Mouse (Mus musculus): ENCODE measurements around the gene D630039A03Rik.

Gene D630039A03Rik

DNA sequence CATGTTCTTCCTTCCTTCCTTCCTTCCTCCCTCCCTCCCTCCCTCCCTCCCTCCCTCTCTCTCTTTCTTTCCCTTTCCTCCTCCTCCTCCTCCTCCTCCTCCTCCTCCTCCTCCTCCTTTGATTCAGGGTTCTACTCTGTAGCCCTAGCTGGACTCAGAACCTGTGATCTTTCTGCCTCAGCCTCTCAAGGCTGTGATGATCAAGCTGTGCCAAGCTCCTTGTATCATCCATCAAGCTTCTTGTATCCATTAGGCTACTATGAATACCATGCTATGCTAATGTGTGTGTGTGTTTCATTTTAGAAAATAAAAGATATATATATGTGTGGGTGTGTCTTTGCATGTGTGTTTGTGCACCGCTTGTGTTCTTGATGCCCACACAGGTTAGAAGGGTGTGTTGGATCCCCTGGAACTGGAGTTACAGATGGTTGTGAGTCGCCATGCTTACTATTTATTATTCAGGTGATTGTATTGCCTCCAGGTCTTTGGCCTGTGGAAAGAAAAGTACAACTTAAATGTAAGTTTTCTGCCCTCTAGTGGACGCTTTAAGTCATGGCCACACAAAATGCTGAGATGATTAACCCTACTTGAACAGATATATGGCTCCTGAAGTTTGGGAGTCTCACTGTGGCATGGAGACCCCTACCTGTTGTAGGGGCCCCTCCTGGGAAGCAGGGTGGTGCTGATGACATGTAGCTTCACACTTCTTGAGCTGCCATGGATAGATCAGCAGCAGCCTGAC lies 11.5 kb upstream of the D630039A03Rik start:
- no peak for DNase-seq (ENCODE audit: low spot score in 2 of 2)

DNA sequence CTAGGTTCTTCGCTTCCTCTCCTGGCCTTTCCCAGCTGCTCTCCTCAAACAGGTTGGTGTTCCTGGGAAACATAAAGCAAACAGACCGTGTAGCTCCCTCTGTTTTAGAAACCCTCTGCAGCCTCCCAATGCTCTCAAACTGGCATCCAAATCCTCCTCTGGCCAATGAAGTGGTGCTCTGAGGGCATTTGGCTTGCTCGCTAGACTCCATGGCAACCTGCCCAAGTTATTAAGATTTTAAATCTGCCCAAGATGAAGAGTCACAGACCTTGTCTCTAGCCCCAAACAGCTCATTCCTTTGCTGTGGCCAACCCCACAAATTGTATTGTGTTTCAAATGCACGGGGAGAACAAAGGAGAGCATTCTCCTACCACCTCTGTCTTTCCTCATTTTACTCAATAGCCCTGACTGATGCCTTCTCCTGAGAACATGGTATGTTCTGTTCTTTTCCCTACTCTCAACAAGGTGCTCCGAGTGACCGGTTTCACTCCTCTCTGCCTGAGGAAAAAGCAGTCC lies 8.5 kb upstream of the D630039A03Rik start:
- no peak for DNase-seq (ENCODE audit: low spot score in 2 of 2)

DNA sequence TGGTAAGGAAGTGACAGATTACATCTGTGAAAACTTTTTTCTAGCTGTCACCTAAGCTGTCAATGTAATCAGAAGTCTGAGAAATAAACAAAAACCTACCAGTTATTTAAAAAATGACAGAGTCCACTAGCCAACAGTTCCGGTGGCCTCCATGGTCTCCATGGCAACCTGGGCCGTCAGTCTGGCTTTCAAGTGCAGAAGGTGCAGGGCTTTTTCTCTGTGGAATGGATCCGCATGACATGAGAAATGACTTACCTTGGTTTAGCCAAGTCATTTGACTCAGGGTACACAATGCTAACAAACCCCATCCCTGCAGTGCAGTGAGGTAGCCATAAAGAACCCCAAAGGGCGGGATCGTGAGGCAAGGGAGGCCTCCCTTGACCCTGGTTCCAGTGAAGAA lies 6.1 kb upstream of the D630039A03Rik start:
- no peak for DNase-seq (ENCODE audit: low spot score in 2 of 2)

DNA sequence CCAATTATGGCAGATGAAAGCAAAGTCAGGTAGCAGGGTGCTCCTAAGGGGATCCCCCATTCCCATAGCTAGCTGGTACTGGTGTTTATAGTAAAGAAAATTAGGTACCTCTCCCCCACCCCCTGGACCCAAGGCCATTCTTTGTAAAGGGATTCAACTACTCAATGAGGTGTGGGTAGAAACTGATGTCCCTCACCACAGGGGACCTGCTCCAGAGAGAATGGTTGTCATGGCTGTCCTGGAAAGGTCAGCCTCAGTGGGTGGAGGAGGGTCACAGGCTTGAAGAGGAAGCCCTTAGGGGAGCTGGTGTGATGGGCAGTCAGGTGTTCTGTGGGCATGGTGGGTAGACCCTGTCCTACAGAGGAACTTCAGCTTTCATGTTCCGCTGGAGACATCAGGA lies 4.4 kb upstream of the D630039A03Rik start:
- no peak for DNase-seq (ENCODE audit: low spot score in 2 of 2)

DNA sequence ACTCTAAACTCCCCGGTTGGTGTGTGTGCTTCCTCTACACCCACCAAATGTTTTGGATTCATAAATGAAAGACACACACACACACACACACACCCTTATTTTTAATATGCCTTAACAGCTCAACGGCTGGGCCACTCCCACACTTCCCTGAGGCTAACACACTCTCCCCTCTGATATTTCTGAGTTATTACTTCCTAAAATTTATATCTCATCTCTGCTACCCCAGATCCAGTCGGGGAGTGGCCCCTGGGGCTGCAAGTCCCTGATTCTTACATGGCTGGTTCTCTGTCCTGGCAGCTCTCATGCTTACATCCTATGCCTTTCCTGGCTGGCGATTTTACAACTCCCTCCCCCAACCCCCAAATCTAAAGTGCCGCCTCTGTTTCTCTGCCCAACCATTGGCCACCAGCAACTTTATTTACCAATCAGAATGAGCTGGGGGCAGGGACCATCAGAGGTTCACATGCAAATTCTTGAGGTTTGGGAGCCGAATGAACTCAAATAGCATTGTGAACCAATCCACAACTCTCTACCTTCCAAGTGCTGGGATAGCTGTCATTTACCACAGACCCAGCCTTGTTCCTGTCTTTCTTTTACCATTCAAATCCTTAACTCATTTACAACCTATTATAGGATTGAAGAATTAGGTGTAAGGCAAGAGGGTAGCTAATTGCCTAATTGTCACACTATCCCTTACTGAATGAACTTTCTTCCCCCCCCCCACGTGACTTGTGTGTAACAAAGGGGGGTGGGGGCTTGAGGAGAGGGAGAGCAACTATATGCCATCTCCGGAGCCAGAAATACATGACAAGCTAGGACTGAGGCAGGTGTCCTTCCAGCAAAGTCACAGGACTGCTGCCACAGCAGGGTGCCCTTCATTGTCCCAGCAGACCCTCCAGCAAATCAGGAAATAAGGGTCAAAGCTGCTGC lies 3.7 kb upstream of the D630039A03Rik start:
- no peak for DNase-seq (ENCODE audit: low spot score in 2 of 2)

DNA sequence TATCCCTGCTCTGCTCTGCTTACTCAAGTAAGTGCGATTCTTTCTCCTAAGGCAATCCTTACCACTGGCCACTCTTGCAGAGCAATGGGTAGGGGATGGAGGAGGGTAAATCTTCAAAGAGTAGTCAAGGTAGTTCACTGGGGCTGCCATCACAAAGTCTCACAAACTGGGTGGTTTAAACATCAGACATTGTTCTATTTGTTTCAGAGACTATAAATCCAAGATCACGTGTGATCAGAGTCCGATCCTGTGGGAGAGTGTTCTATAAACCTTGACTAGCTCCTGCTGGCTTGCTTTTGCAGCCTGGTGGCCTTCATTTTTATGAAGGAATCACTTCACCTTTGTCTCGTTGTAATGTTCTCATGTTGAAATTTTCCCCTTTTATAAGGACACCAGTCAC lies 614 bp upstream of the D630039A03Rik start:
- DNase-seq (ENCODE audit: low spot score in 2 of 2): no peak

DNA sequence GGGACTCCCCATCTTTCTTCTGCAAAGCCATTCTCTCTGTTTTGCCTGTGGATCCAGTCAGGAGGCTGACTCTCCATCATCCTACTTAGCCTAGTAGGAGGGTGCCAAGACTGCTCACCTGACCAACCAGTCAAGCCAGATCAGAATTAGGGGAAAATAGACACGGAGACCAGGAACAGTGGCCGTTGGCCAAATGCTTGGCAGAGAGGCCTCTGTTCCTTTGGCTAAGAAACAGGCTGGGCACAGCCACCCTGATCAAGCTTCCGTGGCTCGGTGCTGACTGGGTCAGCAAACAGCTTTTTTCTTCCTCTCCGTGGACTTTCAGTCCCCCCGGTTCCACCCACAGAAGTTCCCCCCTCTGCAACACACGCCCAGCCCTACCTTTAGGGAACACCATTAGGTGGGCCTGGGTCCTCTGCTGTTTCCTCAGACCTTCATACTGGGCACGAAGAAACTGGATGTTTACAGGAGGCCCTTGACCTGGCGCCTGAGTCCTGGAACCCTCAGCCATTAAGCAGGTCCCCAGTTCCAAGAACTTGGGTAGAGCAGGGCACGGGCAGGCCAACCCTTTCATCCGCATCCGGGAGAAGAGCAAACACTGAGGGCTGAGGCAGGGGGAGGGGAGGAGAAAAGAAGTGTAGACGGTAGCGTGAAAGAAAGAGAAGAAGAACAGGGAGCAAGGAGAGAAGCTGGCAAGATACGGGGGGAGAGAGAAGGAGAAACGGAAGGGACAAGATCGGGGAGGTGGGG lies 706 bp downstream of the D630039A03Rik start:
- DNase-seq (ENCODE audit: low spot score in 2 of 2): no peak

DNA sequence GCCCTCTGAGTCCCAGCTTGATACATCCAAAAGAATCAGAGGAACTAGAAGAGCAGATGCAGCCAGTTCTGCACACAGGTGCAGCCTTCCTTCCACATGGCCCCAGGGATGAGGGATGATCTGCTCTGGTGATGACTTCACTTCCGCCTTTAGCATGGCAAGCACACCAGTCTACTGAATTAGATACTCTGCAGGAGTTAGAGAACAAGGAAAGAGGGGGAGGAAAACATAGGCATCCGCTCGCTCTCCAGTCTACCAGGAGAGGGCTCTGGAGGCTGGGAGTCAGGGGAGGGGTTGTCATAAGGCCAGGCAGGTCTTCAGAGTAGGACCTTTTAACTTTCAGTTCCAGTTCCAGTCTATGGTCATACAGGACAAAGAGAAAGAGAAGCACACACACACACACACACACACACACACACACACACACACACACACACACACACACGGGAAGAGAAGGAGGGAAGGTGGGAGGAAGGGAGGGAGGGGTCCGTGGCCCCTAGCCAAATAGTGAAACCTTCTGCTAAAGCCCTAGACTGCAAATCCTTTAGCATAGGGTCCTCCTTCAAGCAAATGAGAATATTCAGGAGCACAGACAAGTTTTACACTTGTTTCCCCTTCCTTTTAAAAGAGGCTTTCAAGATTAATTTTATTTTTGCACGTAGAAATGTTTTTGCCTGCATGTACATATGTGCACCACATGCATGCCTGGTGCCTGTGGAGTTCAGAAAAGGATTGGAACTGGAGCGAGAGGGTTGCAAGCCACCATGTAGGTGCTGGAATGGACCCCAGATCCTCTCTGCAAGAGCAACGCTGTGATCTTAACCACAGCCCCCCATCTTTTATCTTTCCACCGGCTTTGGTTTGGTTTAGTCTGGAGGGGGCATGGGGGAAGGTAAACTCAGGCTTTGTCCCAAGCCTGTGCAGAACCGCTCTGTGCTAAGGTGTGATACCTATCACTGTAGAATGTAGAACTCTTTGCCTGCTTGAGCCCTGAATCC lies 1.6 kb downstream of the D630039A03Rik start:
- no peak for DNase-seq (ENCODE audit: low spot score in 2 of 2)

DNA sequence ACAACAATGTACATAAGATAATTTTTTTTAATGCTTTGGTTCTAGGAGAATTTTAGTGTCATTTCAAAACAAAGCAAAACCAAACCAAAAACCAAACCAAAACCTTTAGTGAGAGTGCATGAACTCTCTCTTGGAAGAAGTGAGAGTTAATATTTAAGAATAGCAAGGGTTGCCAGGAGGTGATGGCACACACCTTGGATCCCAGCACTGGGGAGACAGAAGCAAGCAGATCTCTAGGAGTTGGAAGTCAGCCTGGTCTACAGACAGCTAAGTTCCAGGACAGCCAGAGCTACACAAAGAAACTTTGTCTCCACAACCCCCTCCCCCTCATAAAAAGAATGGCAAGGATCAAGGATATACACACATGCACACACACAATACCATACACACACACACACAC lies 3.1 kb downstream of the D630039A03Rik start:
- no peak for DNase-seq (ENCODE audit: low spot score in 2 of 2)

DNA sequence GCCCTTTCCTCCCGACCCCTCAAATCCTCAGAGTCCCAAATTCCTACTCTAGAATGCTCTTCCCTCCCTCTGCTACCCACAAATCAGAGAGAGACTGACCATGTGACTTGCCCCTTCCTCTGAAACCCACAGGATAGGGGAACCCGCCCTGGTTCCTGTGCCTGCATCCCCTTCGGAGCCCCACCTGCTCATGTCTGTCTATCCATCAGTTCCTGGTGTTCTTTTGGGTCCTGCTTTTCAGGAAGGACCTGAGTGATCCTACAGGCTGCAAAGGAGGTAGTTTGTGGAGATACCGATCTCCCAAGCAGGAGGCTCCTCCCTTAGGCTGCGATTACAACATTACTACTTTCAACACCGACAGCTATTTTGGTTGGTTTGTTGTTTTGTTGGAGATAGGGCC lies 7.2 kb downstream of the D630039A03Rik start:
- DNase-seq (ENCODE audit: low spot score in 2 of 2): no peak

DNA sequence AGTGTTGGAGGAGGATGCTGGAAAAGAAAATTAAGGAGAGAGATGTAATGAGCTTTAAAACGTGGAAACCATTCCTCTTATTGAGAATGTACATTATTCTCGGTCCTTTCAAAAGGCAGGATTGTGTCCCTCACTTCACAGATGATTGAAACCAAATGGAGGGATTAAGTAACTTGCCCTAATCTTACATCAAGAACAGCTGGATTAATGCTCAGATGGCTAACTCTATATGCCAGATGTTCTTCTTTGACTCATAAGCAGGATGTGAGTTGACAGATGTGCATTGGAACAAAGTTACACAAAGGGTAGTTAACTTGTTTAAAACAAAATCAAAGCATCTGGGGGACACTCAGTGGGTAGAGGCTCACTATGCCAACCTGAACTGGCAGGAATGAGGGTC lies 9.4 kb downstream of the D630039A03Rik start:
- DNase-seq (ENCODE audit: low spot score in 2 of 2): no peak

DNA sequence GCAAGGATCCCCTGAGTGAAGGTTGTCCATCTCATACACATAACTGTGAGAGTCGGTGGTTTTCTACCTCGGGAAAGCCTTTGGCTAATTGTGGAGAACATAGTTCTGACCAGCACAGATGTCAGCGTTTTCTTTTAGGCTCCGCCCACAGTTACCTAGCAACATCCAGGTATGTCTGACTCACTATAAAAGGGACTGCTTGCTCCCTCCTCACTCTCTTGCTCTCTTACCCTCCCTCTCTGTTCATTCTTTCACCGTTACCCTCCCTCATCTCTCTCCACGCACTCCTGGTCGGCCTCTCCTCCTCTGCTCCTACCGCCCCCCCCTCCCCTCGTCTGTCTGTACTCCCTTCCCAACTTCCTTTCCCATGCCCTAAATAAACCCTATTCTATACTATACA lies 11.5 kb downstream of the D630039A03Rik start:
- DNase-seq (ENCODE audit: low spot score in 2 of 2): no peak

DNA sequence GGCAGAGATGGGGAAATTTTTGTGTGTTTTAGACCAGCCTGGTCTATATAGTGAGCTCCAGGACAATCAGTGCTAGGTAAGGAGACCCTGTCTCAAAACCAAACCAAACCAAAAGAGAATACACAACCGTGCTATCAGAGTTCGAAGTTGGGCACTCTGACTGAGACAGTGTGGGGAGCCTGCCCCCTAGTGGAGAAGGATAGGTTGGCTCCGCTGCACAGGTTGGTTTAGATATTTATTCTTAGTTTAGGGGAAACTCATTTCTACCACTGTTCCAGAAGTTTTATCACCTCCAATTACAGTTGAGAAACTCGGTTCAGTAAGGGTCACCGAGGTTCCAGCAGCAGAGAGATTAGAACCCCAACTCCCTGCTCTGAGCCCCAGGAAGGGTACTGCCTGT lies 11.9 kb downstream of the D630039A03Rik start:
- DNase-seq (ENCODE audit: low spot score in 2 of 2): peak; percentile 48 to 84

DNA sequence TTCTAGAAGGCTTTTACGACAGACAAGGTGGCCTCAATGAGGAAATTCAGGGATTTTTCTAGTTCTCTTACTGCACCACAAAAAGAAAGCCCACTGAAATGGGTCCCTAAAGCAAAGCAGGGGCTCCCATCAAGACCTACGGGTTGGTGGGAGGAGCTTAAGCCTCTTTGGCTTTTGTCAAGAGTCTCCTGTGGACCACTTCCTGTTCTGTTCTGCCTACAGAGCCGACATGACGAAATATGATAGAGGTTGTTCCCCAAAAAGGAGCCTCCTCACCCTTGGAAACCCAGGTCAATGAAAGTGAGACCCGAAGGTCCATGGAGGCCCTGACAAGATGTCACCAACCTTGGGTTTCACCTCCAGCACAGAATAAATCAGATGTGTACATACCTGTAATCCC lies 13.5 kb downstream of the D630039A03Rik start:
- no peak for DNase-seq (ENCODE audit: low spot score in 2 of 2)

DNA sequence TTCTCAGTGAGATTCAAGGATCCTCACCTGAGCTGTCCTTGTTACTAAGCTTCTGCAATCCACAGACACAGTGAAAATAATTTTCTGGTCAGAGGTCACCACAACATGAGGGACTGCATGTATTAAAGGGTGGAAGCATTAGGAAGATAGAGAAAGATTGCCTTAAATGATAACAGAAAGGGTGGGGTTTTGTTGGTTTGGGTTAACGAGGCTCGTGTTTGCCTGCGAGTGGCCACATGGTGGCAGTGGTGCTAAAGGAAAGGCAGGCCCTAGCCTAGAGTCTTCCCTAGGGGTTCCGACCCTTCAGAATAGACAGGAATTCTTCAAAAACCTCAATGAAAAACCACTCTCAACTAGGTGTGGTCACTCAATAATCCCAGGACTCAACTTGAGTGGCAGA lies 14.9 kb downstream of the D630039A03Rik start:
- DNase-seq (ENCODE audit: low spot score in 2 of 2): no peak

DNA sequence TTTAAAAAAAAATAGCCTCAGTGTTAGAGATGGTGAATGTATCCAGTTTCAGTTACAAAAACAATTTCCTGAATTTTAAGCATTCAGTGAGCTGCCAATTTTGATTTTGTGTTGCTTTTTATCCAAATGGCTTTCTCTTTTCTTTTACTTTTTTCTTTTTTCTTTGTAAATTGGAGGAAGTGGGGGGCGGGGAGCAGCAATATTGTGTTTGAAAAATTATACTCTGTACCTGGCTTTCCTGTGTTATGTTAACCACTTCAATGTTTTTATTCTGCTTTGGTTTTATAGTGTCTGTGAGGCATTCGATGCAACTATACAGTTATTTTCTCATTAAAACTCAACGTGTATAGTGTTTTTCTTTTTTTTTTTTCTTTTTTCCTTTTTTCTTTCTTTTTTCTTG lies 19.5 kb downstream of the D630039A03Rik start:
- no peak for DNase-seq (ENCODE audit: low spot score in 2 of 2)

DNA sequence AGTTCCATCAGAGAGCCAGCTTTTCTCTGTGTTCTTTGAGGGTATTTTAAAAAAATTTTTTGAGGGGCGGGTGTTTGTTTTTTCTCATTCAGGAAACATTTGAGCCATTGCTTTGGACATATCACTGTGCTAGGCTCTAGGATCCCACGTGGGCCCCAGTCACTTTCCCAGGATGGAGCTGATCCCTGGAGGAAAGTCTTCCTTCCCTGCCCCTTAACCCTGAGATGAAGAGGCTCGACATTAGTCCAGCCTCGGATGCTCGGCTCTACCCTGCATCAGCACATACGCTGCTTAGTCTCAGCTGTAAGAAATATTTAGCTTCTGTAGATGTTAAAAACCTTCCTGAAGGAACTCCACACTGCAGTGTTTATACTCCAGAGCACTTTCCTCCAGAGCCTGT lies 20.2 kb downstream of the D630039A03Rik start:
- DNase-seq (ENCODE audit: low spot score in 2 of 2): no peak

DNA sequence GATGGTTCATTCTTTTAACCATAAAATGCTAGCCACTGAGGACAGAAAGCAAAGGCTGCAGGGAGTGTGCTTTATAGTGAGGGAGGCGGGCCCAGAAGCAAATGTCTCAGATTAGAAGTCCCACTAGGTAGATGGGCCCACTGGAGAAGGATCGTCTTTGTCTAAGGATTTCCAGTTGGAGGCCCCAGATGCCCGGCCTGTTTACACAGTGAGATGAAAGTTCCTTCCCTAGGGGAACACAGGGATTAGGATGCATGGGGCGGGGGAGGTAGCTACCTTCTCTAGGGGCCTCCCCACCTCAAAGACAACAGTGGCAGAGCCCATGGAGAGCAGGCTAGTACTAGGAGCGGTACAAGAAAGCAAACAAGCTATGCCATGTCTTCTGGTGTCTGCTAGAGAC lies 21.0 kb downstream of the D630039A03Rik start:
- no peak for DNase-seq (ENCODE audit: low spot score in 2 of 2)

DNA sequence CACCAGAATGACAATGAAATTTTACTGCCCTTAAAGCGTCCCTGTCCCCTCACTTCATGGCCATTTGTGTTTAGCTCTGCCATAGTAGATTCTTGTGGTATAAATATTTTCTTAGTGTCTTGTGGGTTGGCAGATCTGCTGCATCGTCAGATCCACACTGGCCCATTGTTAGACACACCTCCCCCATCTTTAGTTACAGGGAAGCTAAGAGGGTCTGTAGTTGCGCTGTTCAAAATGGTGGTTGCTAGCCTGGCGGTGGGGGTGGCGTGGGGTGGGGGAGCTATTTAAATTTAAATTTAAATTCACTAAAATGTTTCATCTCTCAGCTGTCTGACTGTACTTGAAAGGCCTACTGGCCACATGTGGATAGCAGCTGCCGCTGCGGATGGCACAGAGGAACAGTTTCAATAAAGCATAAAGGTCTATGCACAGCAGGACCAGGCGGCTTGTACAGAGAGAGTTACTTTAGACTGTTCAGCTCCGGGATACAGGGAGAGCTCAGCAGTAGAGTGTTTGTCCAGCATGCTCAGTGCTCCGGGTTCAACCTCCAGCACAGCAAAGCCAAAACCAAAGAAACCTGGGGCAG lies 24.0 kb downstream of the D630039A03Rik start:
- no peak for DNase-seq (ENCODE audit: low spot score in 2 of 2)

DNA sequence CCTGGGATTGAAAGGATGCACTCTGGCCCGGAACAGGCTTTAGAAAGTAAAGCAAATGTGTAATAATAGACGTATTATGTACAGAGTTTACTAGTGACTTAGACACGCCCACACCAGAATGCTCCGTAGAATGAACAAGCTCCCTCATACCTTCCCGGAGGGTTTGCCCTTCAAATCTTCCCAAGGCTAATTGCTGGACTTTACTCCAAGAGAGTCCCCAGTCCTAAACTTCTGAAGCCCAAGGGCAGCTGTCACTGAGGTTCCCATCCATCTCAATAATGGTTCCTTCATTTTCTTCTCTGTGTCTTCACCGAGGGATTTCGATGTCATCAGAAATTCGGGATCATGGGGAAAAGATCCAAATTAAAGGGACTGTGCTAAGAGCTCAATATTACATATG lies 26.3 kb downstream of the D630039A03Rik start:
- no peak for DNase-seq (ENCODE audit: low spot score in 2 of 2)

Data from spleen, postnatal 4 days (tissue).